Mouse (Mus musculus) G1E (cell line): ENCODE measurements around the gene Mmp27.

Source experiments
- CTCF ChIP-seq: IDR thresholded peaks from 2 replicates; pipeline ENCODE4 v1.5.1; 2012; ENCODE audit warnings: low read depth, low read length, inconsistent platforms, mixed read lengths
- POLR2AphosphoS5 ChIP-seq: IDR thresholded peaks from 2 replicates; pipeline ENCODE4 v1.6.1; 2012; ENCODE audit warnings: low read depth, low read length, inconsistent platforms; ENCODE audit not compliant: insufficient replicate concordance
- TAL1 ChIP-seq: conservative IDR thresholded peaks from 2 replicates; pipeline ENCODE4 v1.6.1; 2012; ENCODE audit warnings: low read depth, low read length, inconsistent platforms, mixed read lengths

GRCm38 (mm10) chr9:7567923-7568322 is 3.3 kb upstream of the Mmp27 start:
- TF ChIP-seq CTCF (no peak), TAL1 (no peak), POLR2AphosphoS5 (no peak)
